Mouse (Mus musculus): ENCODE measurements at regions not wholly inside any gene's neighbourhood (a gene's known extent, or its start where the extent isn't known, plus 50 kb on each side); places are given as distances from the start of the nearest gene placed in this dataset.
A peak's percentile ranks its signal among the peaks of the same experiment; 100 is the strongest.

GRCm38 (mm10) chr14:76665754-76666371 lies 109.2 kb upstream of the Serp2 start:
- Histone ChIP-seq H3K4me2 (replicated peaks) (no peak overlapping the region), H3K27me3 (no peaks in the 10 kb centered on the region), H3K4me3 (replicated peaks) (no peak overlapping the region), H3K4me1 (no peaks in the 10 kb centered on the region), H3K27ac (replicated peaks) (no peak overlapping the region), H3K9ac (no peak overlapping the region), H3K9me3 (replicated peaks) (no peaks in the 10 kb centered on the region), H3K36me3 (no peaks in the 10 kb centered on the region)
- no peak for ATAC-seq (ENCODE audit: insufficient number of reproducible peaks, low FRiP score, low TSS enrichment, low read depth)
- WGBS: 67% methylated on average over 12 of the region's 12 CpGs

- Histone ChIP-seq H3K4me3 (replicated peaks) (no peak overlapping the region), H3K9me3 (replicated peaks) (no peaks in the 10 kb centered on the region), H3K27me3 (no peaks in the 10 kb centered on the region), H3K4me1 (peaks cover under 1% of the 10 kb centered on the region; the same call in 1 of the 2 replicates), H3K36me3 (no peaks in the 10 kb centered on the region), H3K27ac (replicated peaks) (no peak overlapping the region), H3K9ac (no peak overlapping the region), H3K4me2 (replicated peaks) (no peak overlapping the region)
- ATAC-seq (ENCODE audit: insufficient number of reproducible peaks, low FRiP score, low TSS enrichment, low read depth): no peak
- 78% methylated on average over 11 of the region's 11 CpGs for WGBS
These were observed 108.2 kb upstream of the Serp2 start for GRCm38 (mm10) chr14:76664586-76665508.

- no peak overlapping the region for H3K27ac ChIP-seq (replicated peaks)
- H3K4me2 ChIP-seq (replicated peaks): no peak overlapping the region
- no peak overlapping the region for H3K9ac ChIP-seq
- H3K9me3 ChIP-seq (replicated peaks): no peaks in the 10 kb centered on the region
- H3K36me3 ChIP-seq: no peaks in the 10 kb centered on the region
- ATAC-seq (ENCODE audit: insufficient number of reproducible peaks, low FRiP score, low TSS enrichment, low read depth): no peak
- H3K4me1 ChIP-seq: peaks cover 11% of the 10 kb centered on the region
- 88% methylated on average over 2 of the region's 2 CpGs for whole genome bisulfite sequencing
- no peaks in the 10 kb centered on the region for H3K27me3 ChIP-seq
- no peak overlapping the region for H3K4me3 ChIP-seq (replicated peaks)
These were observed 107.1 kb upstream of the Serp2 start for GRCm38 (mm10) chr14:76663816-76664215.

GRCm38 (mm10) chr14:76662871-76663270 lies 106.2 kb upstream of the Serp2 start:
- peaks cover 19% of the 10 kb centered on the region for H3K4me1 ChIP-seq
- 72% methylated on average over 7 of the region's 7 CpGs for WGBS

GRCm38 (mm10) chr14:76660906-76661305 lies 104.2 kb upstream of the Serp2 start:
- Histone ChIP-seq H3K4me2 (replicated peaks) (no peak overlapping the region), H3K36me3 (no peaks in the 10 kb centered on the region), H3K4me3 (replicated peaks) (no peak overlapping the region), H3K27me3 (no peaks in the 10 kb centered on the region), H3K4me1 (peaks cover 31% of the 10 kb centered on the region), H3K27ac (replicated peaks) (no peak overlapping the region), H3K9ac (no peak overlapping the region), H3K9me3 (replicated peaks) (no peaks in the 10 kb centered on the region)
- WGBS: 84% methylated on average over 2 of the region's 2 CpGs
- ATAC-seq (ENCODE audit: insufficient number of reproducible peaks, low FRiP score, low TSS enrichment, low read depth): no peak

More at GRCm38 (mm10) chr14:76662871-76663270, 106.2 kb upstream of the Serp2 start:
- H3K9me3 ChIP-seq (replicated peaks): no peaks in the 10 kb centered on the region
- no peak overlapping the region for H3K4me3 ChIP-seq (replicated peaks)
- H3K36me3 ChIP-seq: no peaks in the 10 kb centered on the region
- H3K4me2 ChIP-seq (replicated peaks): no peak overlapping the region
- no peaks in the 10 kb centered on the region for H3K27me3 ChIP-seq
- H3K27ac ChIP-seq (replicated peaks): 0 out of 2 replicates have a peak overlapping the region, but pooled peaks have one; percentile 59
- ATAC-seq (ENCODE audit: insufficient number of reproducible peaks, low FRiP score, low TSS enrichment, low read depth): no peak
- no peak overlapping the region for H3K9ac ChIP-seq

GRCm38 (mm10) chr14:76658952-76659502 lies 102.3 kb upstream of the Serp2 start:
- Histone ChIP-seq H3K27ac (replicated peaks) (no peak overlapping the region), H3K4me3 (replicated peaks) (no peak overlapping the region), H3K27me3 (no peaks in the 10 kb centered on the region), H3K4me2 (replicated peaks) (no peak overlapping the region), H3K36me3 (no peaks in the 10 kb centered on the region), H3K9ac (no peak overlapping the region), H3K9me3 (replicated peaks) (no peaks in the 10 kb centered on the region), H3K4me1 (peaks cover 31% of the 10 kb centered on the region)
- no peak for ATAC-seq (ENCODE audit: insufficient number of reproducible peaks, low FRiP score, low TSS enrichment, low read depth)
- 59% methylated on average over 15 of the region's 15 CpGs for WGBS

- peak; percentile 70 for ATAC-seq (ENCODE audit: insufficient number of reproducible peaks, low FRiP score, low TSS enrichment, low read depth)
- no peaks in the 10 kb centered on the region for H3K27me3 ChIP-seq
- no peaks in the 10 kb centered on the region for H3K9me3 ChIP-seq (replicated peaks)
- no peaks in the 10 kb centered on the region for H3K36me3 ChIP-seq
- H3K4me3 ChIP-seq (replicated peaks): no peak overlapping the region
- peaks cover 31% of the 10 kb centered on the region for H3K4me1 ChIP-seq
- peak overlapping the region; percentile 40 for H3K27ac ChIP-seq (replicated peaks)
- H3K4me2 ChIP-seq (replicated peaks): no peak overlapping the region
- H3K9ac ChIP-seq: no peak overlapping the region
- 17% methylated on average over 9 of the region's 9 CpGs for WGBS
These were observed 101.3 kb upstream of the Serp2 start for GRCm38 (mm10) chr14:76657784-76658610.

GRCm38 (mm10) chr14:76657375-76657774 lies 100.7 kb upstream of the Serp2 start:
- ATAC-seq (ENCODE audit: insufficient number of reproducible peaks, low FRiP score, low TSS enrichment, low read depth): 0 out of 2 replicates have a peak, but pooled peaks have one; percentile 44
- Histone ChIP-seq H3K4me2 (replicated peaks) (no peak overlapping the region), H3K9ac (no peak overlapping the region), H3K4me3 (replicated peaks) (no peak overlapping the region), H3K4me1 (peaks cover 35% of the 10 kb centered on the region), H3K36me3 (no peaks in the 10 kb centered on the region), H3K9me3 (replicated peaks) (no peaks in the 10 kb centered on the region), H3K27ac (replicated peaks) (peak overlapping the region; percentile 40), H3K27me3 (no peaks in the 10 kb centered on the region)
- WGBS: 34% methylated on average over 7 of the region's 7 CpGs

- no peak overlapping the region for H3K4me3 ChIP-seq (replicated peaks)
- 51% methylated on average over 9 of the region's 9 CpGs for WGBS
- no peak for ATAC-seq (ENCODE audit: insufficient number of reproducible peaks, low FRiP score, low TSS enrichment, low read depth)
- H3K9ac ChIP-seq: no peak overlapping the region
- no peaks in the 10 kb centered on the region for H3K27me3 ChIP-seq
- H3K4me1 ChIP-seq: peaks cover 12% of the 10 kb centered on the region
- no peak overlapping the region for H3K4me2 ChIP-seq (replicated peaks)
- H3K27ac ChIP-seq (replicated peaks): no peak overlapping the region; the same call in 1 of the 2 replicates
- no peaks in the 10 kb centered on the region for H3K9me3 ChIP-seq (replicated peaks)
- H3K36me3 ChIP-seq: no peaks in the 10 kb centered on the region
These were observed 95.9 kb upstream of the Serp2 start for GRCm38 (mm10) chr14:76652356-76653126.

- Histone ChIP-seq H3K4me1 (peaks cover 3% of the 10 kb centered on the region; the same call in 1 of the 2 replicates), H3K27ac (replicated peaks) (no peak overlapping the region), H3K27me3 (no peaks in the 10 kb centered on the region), H3K9me3 (replicated peaks) (no peaks in the 10 kb centered on the region), H3K4me2 (replicated peaks) (no peak overlapping the region), H3K4me3 (replicated peaks) (no peak overlapping the region), H3K36me3 (no peaks in the 10 kb centered on the region), H3K9ac (no peak overlapping the region)
- no peak for ATAC-seq (ENCODE audit: insufficient number of reproducible peaks, low FRiP score, low TSS enrichment, low read depth)
- WGBS: 90% methylated on average over 8 of the region's 8 CpGs
These were observed 94.4 kb upstream of the Serp2 start for GRCm38 (mm10) chr14:76651096-76651495.

Data from embryonic facial prominence, embryonic 15.5 days (tissue).